Mouse (Mus musculus): ENCODE measurements at regions not wholly inside any gene's neighbourhood (a gene's known extent, or its start where the extent isn't known, plus 50 kb on each side); places are given as distances from the start of the nearest gene placed in this dataset.
"Not testable (repeated sequence)": the region's sequence is repeated elsewhere in the genome, so short reads cannot be mapped to it uniquely, and the experiment has no call there.

DNA sequence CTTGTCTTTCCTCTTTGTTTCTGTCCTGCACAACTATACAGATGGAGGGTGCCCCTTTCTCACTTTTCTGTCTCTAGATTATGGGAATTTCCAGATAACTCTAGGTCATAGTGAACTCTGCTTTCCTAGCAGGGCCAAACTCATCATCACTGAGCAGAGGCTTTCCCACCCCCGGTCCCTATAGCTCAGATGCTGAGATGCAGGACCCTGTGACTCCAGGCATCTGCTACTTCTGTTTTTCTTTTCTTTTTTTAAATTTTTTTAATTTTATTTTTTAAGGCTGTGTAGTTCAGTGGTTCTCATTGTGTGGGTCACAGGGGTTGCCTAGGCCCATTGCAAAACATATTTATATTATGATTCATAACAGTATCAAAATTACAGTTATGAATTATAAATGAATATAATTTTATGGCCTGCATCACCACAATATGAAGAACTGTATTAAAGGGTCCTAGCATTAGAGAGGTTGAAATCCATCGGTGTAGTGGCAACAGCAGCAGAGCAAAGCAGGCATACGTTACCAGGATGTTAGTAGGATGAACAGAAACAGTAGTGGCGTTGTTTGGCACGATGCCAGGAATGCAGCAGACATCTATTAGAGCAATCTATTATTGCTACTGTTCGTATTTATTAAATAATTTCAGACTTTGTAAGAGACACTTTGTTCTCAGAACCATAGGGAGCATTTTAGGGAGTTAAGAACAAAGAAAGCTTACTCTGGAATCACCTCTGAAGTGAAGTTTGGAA lies 343.8 kb downstream of the Edem1 start:
- Histone ChIP-seq H3K4me1 (ENCODE audit: control insufficient read depth, insufficient read depth, low read length) (no peaks in the 10 kb centered on the region), H3K9me3 (replicated peaks; ENCODE audit: control insufficient read depth, low read length) (no peaks in the 10 kb centered on the region), H3K36me3 (ENCODE audit: control insufficient read depth, insufficient read depth, low read length) (no peaks in the 10 kb centered on the region), H3K4me3 (ENCODE audit: low read depth, low read length) (no peak overlapping the region), H3K4me2 (no peak overlapping the region), H3K9ac (ENCODE audit: low read depth, low read length) (no peak overlapping the region), H3K27ac (ENCODE audit: low read depth, low read length) (no peak overlapping the region), H3K27me3 (ENCODE audit: control insufficient read depth, insufficient read depth, low read length) (no peaks in the 10 kb centered on the region)
- no peak; the same call in 1 of the 2 replicates for ATAC-seq (replicated peaks; ENCODE audit: insufficient number of reproducible peaks, low FRiP score, low TSS enrichment)
- WGBS (ENCODE audit: insufficient replicate concordance): 62% methylated on average over 6 of the region's 6 CpGs

DNA sequence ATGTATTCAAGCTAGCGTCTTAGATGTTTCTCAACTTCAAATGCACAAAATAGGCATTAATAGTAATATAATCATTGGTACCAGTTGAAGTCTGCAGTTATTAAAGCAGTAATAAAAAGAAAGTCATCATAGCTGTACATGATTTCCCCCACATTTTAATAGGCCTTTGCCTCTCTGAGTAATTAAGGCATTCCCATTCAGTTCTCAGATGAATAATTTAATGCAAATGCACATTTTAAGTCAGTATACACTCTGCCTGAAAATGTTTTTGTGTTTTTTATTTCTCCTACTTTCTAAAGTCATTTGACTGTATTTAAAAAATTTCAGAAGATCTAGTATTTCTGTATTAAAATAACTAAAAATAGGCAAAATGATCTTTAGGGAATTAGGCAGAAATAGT lies 344.6 kb downstream of the Edem1 start:
- Histone ChIP-seq H3K4me1 (ENCODE audit: control insufficient read depth, insufficient read depth, low read length) (no peaks in the 10 kb centered on the region), H3K27ac (ENCODE audit: low read depth, low read length) (no peak overlapping the region), H3K9ac (ENCODE audit: low read depth, low read length) (no peak overlapping the region), H3K27me3 (ENCODE audit: control insufficient read depth, insufficient read depth, low read length) (no peaks in the 10 kb centered on the region), H3K4me2 (no peak overlapping the region), H3K4me3 (ENCODE audit: low read depth, low read length) (no peak overlapping the region), H3K9me3 (replicated peaks; ENCODE audit: control insufficient read depth, low read length) (no peaks in the 10 kb centered on the region), H3K36me3 (ENCODE audit: control insufficient read depth, insufficient read depth, low read length) (no peaks in the 10 kb centered on the region)
- WGBS (ENCODE audit: insufficient replicate concordance): 72% methylated on average over 1 of the region's 1 CpGs
- ATAC-seq (replicated peaks; ENCODE audit: insufficient number of reproducible peaks, low FRiP score, low TSS enrichment): no peak

DNA sequence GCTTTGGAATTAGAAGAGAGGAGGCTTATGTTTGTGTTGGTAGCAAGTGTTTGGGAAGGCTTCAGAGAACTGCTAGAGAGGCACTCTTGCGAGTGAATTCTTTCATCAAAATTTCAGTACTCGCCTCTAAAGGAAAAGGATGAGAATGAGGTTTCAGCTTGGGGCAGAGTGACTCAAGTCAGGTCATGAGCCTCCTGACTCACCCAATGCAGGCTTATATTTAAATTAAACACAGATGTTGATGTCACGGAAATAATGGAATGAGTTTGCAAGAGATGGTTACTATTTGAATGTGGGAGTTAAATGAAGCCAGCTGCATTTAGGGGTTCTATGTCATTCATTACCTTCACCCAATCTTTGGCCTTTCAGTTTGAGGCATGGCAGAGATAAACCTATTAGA lies 348.4 kb downstream of the Edem1 start:
- ATAC-seq (replicated peaks; ENCODE audit: insufficient number of reproducible peaks, low FRiP score, low TSS enrichment): no peak
- Histone ChIP-seq H3K4me3 (ENCODE audit: low read depth, low read length) (no peak overlapping the region), H3K36me3 (ENCODE audit: control insufficient read depth, insufficient read depth, low read length) (no peaks in the 10 kb centered on the region), H3K9me3 (replicated peaks; ENCODE audit: control insufficient read depth, low read length) (no peaks in the 10 kb centered on the region), H3K4me2 (no peak overlapping the region), H3K27me3 (ENCODE audit: control insufficient read depth, insufficient read depth, low read length) (no peaks in the 10 kb centered on the region), H3K27ac (ENCODE audit: low read depth, low read length) (no peak overlapping the region), H3K9ac (ENCODE audit: low read depth, low read length) (no peak overlapping the region), H3K4me1 (ENCODE audit: control insufficient read depth, insufficient read depth, low read length) (no peaks in the 10 kb centered on the region)
- 52% methylated on average over 3 of the region's 3 CpGs for WGBS (ENCODE audit: insufficient replicate concordance)

DNA sequence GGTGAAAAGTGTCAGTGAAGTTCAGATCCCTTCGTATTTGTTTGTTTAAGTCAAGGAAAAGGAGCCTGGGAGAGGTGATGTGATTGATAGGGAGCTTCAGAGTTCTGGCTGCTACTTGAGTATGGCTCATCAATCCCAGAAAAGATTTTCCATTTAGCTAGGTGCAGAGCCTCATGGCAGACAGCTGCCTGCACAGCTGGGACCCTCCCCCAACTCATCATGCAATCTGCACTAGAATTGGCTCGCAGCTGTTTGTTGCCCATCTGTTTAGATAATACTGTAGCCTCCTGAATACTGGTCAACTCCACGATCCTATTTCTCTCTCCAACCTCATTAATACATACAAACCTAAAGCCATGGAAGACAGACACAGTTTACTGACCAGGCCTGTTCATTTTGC lies 354.4 kb downstream of the Edem1 start:
- Histone ChIP-seq H3K27ac (ENCODE audit: low read depth, low read length) (no peak overlapping the region), H3K9ac (ENCODE audit: low read depth, low read length) (no peak overlapping the region), H3K36me3 (ENCODE audit: control insufficient read depth, insufficient read depth, low read length) (no peaks in the 10 kb centered on the region), H3K9me3 (replicated peaks; ENCODE audit: control insufficient read depth, low read length) (no peaks in the 10 kb centered on the region), H3K27me3 (ENCODE audit: control insufficient read depth, insufficient read depth, low read length) (no peaks in the 10 kb centered on the region), H3K4me1 (ENCODE audit: control insufficient read depth, insufficient read depth, low read length) (no peaks in the 10 kb centered on the region), H3K4me2 (no peak overlapping the region), H3K4me3 (ENCODE audit: low read depth, low read length) (no peak overlapping the region)
- WGBS (ENCODE audit: insufficient replicate concordance): 31% methylated on average over 3 of the region's 3 CpGs
- ATAC-seq (replicated peaks; ENCODE audit: insufficient number of reproducible peaks, low FRiP score, low TSS enrichment): no peak

DNA sequence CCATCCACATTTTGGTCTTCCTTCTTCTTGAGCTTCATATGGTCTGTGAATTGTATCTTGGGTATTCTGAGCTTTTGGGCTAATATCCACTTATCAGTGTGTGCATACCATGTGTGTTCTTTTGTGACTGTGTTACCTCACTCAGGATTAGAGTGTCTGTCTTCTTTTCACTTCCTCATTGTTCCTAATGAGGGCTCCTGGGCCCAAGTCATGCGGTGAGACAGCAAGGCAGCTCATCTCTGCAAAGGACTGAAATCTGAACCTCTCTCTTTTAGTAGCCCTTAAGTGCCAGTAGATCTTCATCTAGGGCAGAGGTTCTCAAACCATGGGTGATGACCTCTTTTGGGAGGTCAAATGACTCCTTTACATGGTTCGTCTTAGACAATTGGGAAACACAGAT lies 364.6 kb downstream of the Edem1 start:
- H3K9me3 ChIP-seq (replicated peaks; ENCODE audit: control insufficient read depth, low read length); H3K36me3 ChIP-seq (ENCODE audit: control insufficient read depth, insufficient read depth, low read length); H3K4me1 ChIP-seq (ENCODE audit: control insufficient read depth, insufficient read depth, low read length); ATAC-seq (replicated peaks; ENCODE audit: insufficient number of reproducible peaks, low FRiP score, low TSS enrichment); H3K27ac ChIP-seq (ENCODE audit: low read depth, low read length); H3K4me2 ChIP-seq; H3K9ac ChIP-seq (ENCODE audit: low read depth, low read length); H3K4me3 ChIP-seq (ENCODE audit: low read depth, low read length); H3K27me3 ChIP-seq (ENCODE audit: control insufficient read depth, insufficient read depth, low read length): not testable (repeated sequence)
- WGBS (ENCODE audit: insufficient replicate concordance): 64% methylated on average over 2 of the region's 2 CpGs

DNA sequence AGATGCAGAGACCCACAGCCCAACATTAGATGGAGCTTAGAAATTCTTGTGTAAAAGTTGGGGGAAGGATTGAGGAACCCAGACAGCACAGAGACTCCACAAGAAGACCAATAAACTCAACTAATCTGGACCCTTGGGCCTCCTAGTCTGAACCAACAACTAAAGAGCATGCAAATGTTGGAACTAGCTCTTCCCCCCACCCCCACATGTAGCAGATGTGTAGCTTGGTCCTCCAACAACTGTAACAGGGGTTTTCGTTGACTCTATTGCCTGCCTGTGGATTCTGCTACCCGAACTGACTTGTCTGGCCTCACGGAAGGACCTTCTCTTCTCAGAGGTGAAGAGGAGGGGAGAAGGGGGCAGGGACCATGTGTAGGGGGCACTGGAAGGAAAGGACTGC lies 365.2 kb downstream of the Edem1 start:
- no peak overlapping the region for H3K27ac ChIP-seq (ENCODE audit: low read depth, low read length)
- no peaks in the 10 kb centered on the region for H3K36me3 ChIP-seq (ENCODE audit: control insufficient read depth, insufficient read depth, low read length)
- H3K9ac ChIP-seq (ENCODE audit: low read depth, low read length): no peak overlapping the region
- ATAC-seq (replicated peaks; ENCODE audit: insufficient number of reproducible peaks, low FRiP score, low TSS enrichment): no peak
- no peaks in the 10 kb centered on the region for H3K4me1 ChIP-seq (ENCODE audit: control insufficient read depth, insufficient read depth, low read length)
- no peaks in the 10 kb centered on the region for H3K9me3 ChIP-seq (replicated peaks; ENCODE audit: control insufficient read depth, low read length)
- no peaks in the 10 kb centered on the region for H3K27me3 ChIP-seq (ENCODE audit: control insufficient read depth, insufficient read depth, low read length)
- H3K4me3 ChIP-seq (ENCODE audit: low read depth, low read length): no peak overlapping the region
- no peak overlapping the region for H3K4me2 ChIP-seq
- 73% methylated on average over 3 of the region's 3 CpGs for WGBS (ENCODE audit: insufficient replicate concordance)

DNA sequence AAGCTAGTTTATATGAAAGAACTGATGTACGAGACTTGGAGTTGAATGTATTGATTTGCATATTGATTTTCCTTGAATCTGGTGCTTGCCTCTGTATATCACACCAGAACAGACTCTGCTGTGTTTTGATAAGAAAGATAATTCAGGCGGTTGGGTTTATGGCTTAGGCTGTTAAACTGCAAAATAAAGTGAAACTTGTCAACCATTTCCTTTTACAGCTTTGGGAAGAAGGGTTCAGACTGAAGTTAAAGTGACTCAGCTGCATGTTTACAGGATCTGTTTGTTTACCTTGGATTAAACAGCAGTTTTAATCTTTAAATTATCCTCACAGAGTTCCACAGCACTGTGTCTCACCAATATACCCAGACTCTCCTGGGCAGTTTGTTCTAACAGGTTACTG lies 381.3 kb downstream of the Edem1 start:
- Histone ChIP-seq H3K4me3 (ENCODE audit: low read depth, low read length) (no peak overlapping the region), H3K27me3 (ENCODE audit: control insufficient read depth, insufficient read depth, low read length) (no peaks in the 10 kb centered on the region), H3K9me3 (replicated peaks; ENCODE audit: control insufficient read depth, low read length) (no peaks in the 10 kb centered on the region), H3K27ac (ENCODE audit: low read depth, low read length) (no peak overlapping the region), H3K4me1 (ENCODE audit: control insufficient read depth, insufficient read depth, low read length) (no peaks in the 10 kb centered on the region), H3K4me2 (no peak overlapping the region), H3K36me3 (ENCODE audit: control insufficient read depth, insufficient read depth, low read length) (no peaks in the 10 kb centered on the region), H3K9ac (ENCODE audit: low read depth, low read length) (no peak overlapping the region)
- no peak for ATAC-seq (replicated peaks; ENCODE audit: insufficient number of reproducible peaks, low FRiP score, low TSS enrichment)
- 41% methylated on average over 2 of the region's 2 CpGs for WGBS (ENCODE audit: insufficient replicate concordance)

DNA sequence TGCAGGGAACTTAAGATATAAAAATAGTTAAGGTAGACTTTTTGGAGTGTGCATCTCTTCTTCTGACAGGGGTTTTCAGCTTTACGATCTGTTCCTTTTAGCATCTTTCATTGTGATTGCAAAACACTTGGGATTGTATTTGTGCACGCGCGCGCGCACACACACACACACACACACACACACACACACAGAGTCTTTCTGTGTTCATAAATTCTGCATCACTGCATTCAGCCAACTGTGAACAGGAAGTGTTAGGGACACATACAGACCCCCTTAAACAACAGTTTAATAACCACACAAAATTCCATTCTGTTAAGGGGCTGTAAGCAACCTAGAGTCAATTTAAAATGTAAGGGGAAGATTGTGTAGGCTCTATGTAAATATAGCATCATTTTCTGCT lies 401.9 kb downstream of the Edem1 start:
- H3K4me3 ChIP-seq (ENCODE audit: low read depth, low read length): no peak overlapping the region
- no peaks in the 10 kb centered on the region for H3K27me3 ChIP-seq (ENCODE audit: control insufficient read depth, insufficient read depth, low read length)
- no peak for ATAC-seq (replicated peaks; ENCODE audit: insufficient number of reproducible peaks, low FRiP score, low TSS enrichment)
- H3K4me2 ChIP-seq: no peak overlapping the region
- no peak overlapping the region for H3K9ac ChIP-seq (ENCODE audit: low read depth, low read length)
- no peaks in the 10 kb centered on the region for H3K36me3 ChIP-seq (ENCODE audit: control insufficient read depth, insufficient read depth, low read length)
- no peak overlapping the region for H3K27ac ChIP-seq (ENCODE audit: low read depth, low read length)
- H3K4me1 ChIP-seq (ENCODE audit: control insufficient read depth, insufficient read depth, low read length): no peaks in the 10 kb centered on the region
- H3K9me3 ChIP-seq (replicated peaks; ENCODE audit: control insufficient read depth, low read length): no peaks in the 10 kb centered on the region
- 96% methylated on average over 6 of the region's 6 CpGs for WGBS (ENCODE audit: insufficient replicate concordance)

DNA sequence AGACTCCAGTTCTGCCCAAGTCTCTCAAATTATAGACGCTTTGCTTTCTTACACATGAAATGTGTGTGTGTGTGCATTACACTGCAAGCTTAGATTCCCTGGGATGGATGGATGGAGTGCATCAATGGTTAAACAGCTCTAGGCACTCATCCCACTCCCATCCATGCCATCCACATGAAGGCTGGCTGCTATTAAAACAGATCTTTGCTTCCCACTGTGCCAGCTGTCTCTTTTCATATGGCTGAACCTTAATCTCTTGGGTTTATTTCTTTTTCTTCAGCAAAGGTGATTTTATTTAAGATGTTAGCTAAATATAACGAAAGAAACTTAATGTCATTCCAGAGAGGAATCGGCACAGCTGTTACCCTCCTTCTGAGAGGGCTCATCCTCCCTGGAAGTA lies 405.0 kb downstream of the Edem1 start:
- no peaks in the 10 kb centered on the region for H3K4me1 ChIP-seq (ENCODE audit: control insufficient read depth, insufficient read depth, low read length)
- no peak overlapping the region for H3K4me3 ChIP-seq (ENCODE audit: low read depth, low read length)
- H3K36me3 ChIP-seq (ENCODE audit: control insufficient read depth, insufficient read depth, low read length): no peaks in the 10 kb centered on the region
- no peaks in the 10 kb centered on the region for H3K9me3 ChIP-seq (replicated peaks; ENCODE audit: control insufficient read depth, low read length)
- H3K27ac ChIP-seq (ENCODE audit: low read depth, low read length): no peak overlapping the region
- no peak for ATAC-seq (replicated peaks; ENCODE audit: insufficient number of reproducible peaks, low FRiP score, low TSS enrichment)
- no peak overlapping the region for H3K9ac ChIP-seq (ENCODE audit: low read depth, low read length)
- no peak overlapping the region for H3K4me2 ChIP-seq
- no peaks in the 10 kb centered on the region for H3K27me3 ChIP-seq (ENCODE audit: control insufficient read depth, insufficient read depth, low read length)
- WGBS (ENCODE audit: insufficient replicate concordance): 74% methylated on average over 3 of the region's 3 CpGs
